Mouse (Mus musculus): ENCODE measurements around the gene Lcn4.

GRCm38 (mm10) chr2:26627921-26628739, 43.0 kb downstream of the Lcn4 start, which contains the start of gene Fam69b:
- TF ChIP-seq POLR2A (IDR thresholded peaks at IDR 0.05; ENCODE audit: borderline replicate concordance, low read depth, low read length): no peak
- TF ChIP-seq CTCF (IDR thresholded peaks at IDR 0.05; ENCODE audit: low read depth, low read length): no peak
